Mouse (Mus musculus) adrenal gland, adult (tissue): Measurements from ENCODE around the gene Ahctf1.
"Not testable (repeated sequence)": the region's sequence is repeated elsewhere in the genome, so short reads cannot be mapped to it uniquely, and the experiment has no call there.

Experiments used
- DNase-seq, 2 experiments: peaks; one replicate each; pipeline ENCODE4 v3.0.0; 2022 to 2023; ENCODE audit warnings: low spot score in 1 of 2; ENCODE audit not compliant: inconsistent age in 2 of 2

Ahctf1 gene

GRCm38 (mm10) chr1:179803513-179804139, at the start of gene Ahctf1:
TSS of gene Ahctf1 (minus strand) at chr1:179803680.
- peak; percentile 99 to 100 for DNase-seq

- DNase-seq = peak; percentile 84 to 96
These were observed 44.4 kb upstream of the Ahctf1 start for GRCm38 (mm10) chr1:179847759-179848389.

DNA sequence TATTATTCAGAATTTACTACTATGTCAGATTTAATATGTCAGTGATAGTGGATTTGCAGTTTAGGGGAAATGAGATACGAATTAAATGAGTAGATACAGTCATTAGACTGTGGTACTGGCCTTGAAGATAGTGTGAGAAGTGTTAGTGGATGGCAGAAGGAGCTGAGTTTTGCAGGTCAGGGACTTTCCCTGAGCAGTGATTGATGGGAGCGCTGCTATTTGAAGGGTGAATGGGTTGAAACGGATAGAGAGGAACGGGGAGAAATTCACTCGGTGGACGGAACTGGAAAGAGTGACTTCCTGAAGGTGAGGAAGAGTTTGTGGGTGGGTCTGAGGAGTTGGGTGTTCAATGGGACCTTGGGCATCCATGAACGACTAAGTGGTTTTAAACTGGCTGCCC, 43.7 kb upstream of the Ahctf1 start:
- DNase-seq = no peak

- DNase-seq = no peak
These were observed 42.5 kb upstream of the Ahctf1 start for GRCm38 (mm10) chr1:179845832-179846499.

DNA sequence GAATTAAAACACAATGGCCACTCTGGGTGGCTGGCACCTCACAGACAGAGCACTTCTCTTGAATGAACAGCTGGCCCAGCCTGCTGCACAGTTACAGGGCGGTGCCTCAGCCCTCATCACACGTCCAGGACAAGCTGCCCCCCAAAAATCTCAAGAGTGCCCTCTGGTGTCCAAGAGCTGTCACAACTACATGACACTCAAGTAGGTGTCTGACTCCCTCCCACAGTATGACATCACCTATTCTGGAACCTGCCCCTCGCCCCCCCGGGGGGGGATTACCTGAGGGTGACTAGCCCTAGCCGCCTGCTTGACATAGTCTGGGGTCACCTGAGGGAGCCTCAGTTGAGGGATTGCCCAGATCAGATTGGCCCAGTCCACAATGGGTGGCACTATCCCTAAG, 41.4 kb upstream of the Ahctf1 start:
- DNase-seq = peak; percentile 68 to 86

- DNase-seq = no peak
These were observed 40.5 kb upstream of the Ahctf1 start for GRCm38 (mm10) chr1:179843981-179844380.

DNA sequence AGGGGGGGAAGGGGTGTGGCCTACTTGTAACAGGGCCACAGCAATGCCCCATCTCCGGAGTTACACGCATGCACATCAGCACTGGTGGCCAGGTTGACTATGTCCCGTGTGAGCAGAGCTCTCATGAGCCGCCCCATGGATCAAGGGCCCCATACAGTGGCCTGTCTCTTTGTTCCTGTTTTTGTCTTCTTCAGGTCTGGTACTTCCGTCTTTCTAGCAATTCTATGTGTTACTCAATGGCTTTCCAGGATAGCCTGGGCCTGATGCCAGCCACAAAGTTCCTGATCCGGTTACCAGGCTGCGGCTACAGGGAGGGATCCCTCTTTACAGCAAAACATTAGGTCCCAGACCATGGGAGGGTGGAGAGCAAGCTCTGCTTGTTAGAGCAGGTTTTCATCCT, 39.1 kb upstream of the Ahctf1 start:
- peak in 1 of 2 experiments; percentile 54 for DNase-seq

- DNase-seq = no peak
These were observed 33.2 kb upstream of the Ahctf1 start for GRCm38 (mm10) chr1:179836426-179837404.

- no peak for DNase-seq
These were observed 32.4 kb upstream of the Ahctf1 start for GRCm38 (mm10) chr1:179835753-179836425.

- no peak for DNase-seq
These were observed 30.1 kb upstream of the Ahctf1 start for GRCm38 (mm10) chr1:179833596-179833995.

DNA sequence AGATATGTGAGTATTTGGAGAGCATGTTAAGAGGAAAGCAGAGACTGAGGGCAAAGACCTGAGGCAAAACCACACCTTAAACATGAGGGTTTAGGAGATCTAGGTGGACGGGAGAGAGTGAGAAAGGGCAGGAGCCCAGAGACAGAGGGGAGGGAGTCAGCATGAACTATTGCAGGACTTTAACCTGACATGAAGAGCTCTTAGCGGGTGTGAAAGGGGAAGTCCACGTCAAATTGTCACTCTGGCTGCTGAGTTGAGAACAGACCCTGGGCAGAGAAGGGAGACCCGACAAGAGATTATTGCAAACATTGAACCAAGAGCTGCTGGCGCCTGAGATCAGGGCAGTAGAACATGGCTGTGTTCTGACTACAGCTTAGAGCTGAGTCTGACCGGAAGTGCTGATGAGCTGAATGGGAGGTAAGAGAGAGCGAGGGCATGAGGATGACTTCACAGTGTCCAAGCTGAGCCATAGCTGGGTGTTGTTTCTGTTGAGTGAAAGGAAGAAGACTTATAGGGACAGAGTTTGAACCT, 29.3 kb upstream of the Ahctf1 start:
- DNase-seq = no peak

GRCm38 (mm10) chr1:179828900-179829299, 25.4 kb upstream of the Ahctf1 start:
- no peak for DNase-seq

GRCm38 (mm10) chr1:179828051-179828450, 24.6 kb upstream of the Ahctf1 start:
- DNase-seq = no peak

DNA sequence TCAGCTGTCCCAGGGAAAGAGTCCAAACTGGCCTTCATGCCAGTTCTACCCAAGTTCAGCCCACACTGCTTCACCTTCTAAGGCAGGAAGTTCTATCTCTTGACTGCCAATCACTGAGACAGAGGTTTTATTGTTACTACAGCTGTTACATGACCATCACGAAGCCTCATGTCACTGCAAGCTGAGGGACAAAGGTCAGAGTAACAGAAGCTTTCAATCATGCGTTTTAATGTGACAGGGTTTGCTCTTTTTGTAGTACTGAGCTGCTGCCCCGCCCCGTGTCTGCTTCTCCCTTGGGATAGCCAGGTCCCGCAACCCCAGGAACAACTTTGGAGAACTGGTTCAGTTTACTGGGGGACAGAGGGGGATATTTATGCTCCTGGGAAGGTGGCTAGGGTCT, 21.1 kb upstream of the Ahctf1 start:
- DNase-seq = no peak

GRCm38 (mm10) chr1:179818490-179819278, 15.2 kb upstream of the Ahctf1 start:
- not testable (repeated sequence) for DNase-seq

DNA sequence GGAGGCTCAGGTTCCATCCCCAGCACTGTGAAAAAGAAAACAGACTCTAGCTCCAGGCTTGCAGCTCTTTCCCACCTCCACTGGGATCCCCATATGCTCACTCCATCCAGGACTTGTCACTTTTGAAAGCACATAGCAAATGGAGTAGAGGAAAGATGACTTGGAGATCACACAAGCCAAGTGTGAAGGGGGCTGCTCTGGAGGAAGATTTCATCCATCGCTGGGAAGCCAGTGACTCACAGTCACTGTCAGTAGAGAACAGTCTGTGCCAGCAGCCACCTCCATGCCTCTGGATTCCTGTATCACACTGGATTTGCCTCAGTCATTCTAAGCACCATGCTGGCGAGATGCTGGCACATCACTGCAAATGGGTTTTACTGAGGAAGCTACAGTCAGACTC, 11.1 kb upstream of the Ahctf1 start:
- no peak for DNase-seq

- no peak for DNase-seq
These were observed 9.9 kb upstream of the Ahctf1 start for GRCm38 (mm10) chr1:179813385-179813784.

DNA sequence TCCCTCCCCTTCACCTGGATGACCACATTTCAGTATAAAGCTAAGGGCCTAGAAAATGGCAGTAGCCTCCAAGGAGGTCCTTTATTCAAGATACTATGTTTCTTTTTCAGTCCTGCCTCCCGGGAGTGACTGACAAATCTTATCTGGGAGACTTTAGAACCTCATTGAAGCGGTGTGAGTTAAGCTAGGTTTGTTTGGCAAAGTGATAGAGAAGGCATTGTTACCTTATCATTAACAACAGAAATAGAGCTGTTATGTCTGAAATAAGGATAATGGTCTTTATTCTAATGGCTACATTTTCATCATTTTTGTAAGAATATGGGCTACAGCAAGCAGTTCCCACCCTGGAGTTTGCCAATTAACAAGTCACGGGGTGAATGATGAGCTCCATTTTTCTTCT, 4.8 kb upstream of the Ahctf1 start:
- no peak for DNase-seq

DNA sequence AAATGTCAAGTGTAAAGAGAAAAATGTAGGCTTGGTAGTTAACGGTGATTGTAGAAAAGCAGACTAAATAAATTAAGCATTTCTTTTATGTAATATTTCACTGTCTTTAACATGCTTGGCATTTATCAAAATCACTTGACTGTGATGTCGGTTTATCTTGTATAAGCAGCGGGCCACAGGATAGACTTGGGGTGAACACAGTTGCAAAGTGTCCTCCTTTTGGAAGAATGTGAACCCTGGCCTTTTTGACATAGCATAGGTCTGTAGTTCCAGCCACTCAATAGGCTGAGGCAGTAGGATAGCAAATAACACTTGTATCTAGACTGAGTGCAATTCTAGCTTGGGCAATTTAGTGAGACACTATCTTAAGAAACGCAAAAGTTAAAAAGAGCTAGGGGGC, 4.0 kb upstream of the Ahctf1 start:
- no peak for DNase-seq

- no peak for DNase-seq
These were observed 2.3 kb upstream of the Ahctf1 start for GRCm38 (mm10) chr1:179805751-179806150.
